Mouse (Mus musculus) erythroblast, embryonic 14.5 days (primary cell): Measurements from ENCODE around the gene Zfp992.

ENCODE experiments used
- GATA1 ChIP-seq: IDR thresholded peaks from 2 replicates; pipeline ENCODE4 v1.6.1; 2012; ENCODE audit warnings: low read length, inconsistent platforms, mixed read lengths
- TAL1 ChIP-seq: IDR thresholded peaks from 3 replicates; pipeline ENCODE4 v1.6.1; 2012; ENCODE audit warnings: low read length, inconsistent platforms, mixed read lengths

- no peak for TF ChIP-seq TAL1
- no peak for TF ChIP-seq GATA1
Observed at GRCm38 (mm10) chr4:146492439-146492838, 43.6 kb downstream of the Zfp992 start.
